Mouse (Mus musculus): ENCODE measurements around the gene Rpl11.

GRCm38 (mm10) chr4:136083269-136084105, 30.3 kb upstream of the Rpl11 start:
- TF ChIP-seq CTCF (IDR thresholded peaks at IDR 0.05; ENCODE audit: borderline replicate concordance, extremely low read depth, insufficient read depth, insufficient read length) (no peak), POLR2A (IDR thresholded peaks at IDR 0.05; ENCODE audit: borderline replicate concordance, extremely low read depth, insufficient read depth, insufficient read length, poor library complexity, severe bottlenecking) (no peak)
